13 mouse cellular contexts compared by ENCODE assay signal in genomic region chr15:69246190-69246966, GRCm38 (mm10).
DNase-seq lines count a peak whose midpoint lies in the region; ATAC-seq and TF ChIP-seq lines count a peak whose summit lies in the region.
"Had no signal": no experiment of that assay in that cellular context is flagged by ENCODE, and none has a peak within 500 bp of the region (broad histone marks: within the 10 kb centered on the region; RNA-seq: fewer than 3 reads in every experiment).

No protein-coding gene starts in this region.

- no peaks in the 10 kb centered on the region for H3K27me3 ChIP-seq in neural tube, embryonic 12.5 days (replicated peaks)
- H3K27me3 ChIP-seq: heart, embryonic 13.5 days; intestine, embryonic 15.5 days; stomach, embryonic 15.5 days had no signal

- no peaks in the 10 kb centered on the region for H3K36me3 ChIP-seq in neural tube, embryonic 12.5 days
- H3K36me3 ChIP-seq: heart, embryonic 13.5 days; intestine, embryonic 15.5 days; stomach, embryonic 15.5 days had no signal

- no peaks in the 10 kb centered on the region for H3K9me3 ChIP-seq in neural tube, embryonic 12.5 days
- H3K9me3 ChIP-seq: intestine, embryonic 15.5 days; stomach, embryonic 15.5 days had no signal

- intact Hi-C loops in left cerebral cortex, postnatal 10 days (cut with DNase I), result no loop called here

- no peak overlapping the region for H3K27ac ChIP-seq in neural tube, embryonic 12.5 days
- H3K27ac ChIP-seq: heart, embryonic 13.5 days; intestine, embryonic 15.5 days; stomach, embryonic 15.5 days had no signal

- peak; percentile 68 for ATAC-seq in neural tube, embryonic 12.5 days (ENCODE audit: low FRiP score, low read depth)
- ATAC-seq: intestine, embryonic 15.5 days had no signal

- 41% methylated on average over 3 of the region's 3 CpGs for WGBS in neural tube, embryonic 12.5 days
- WGBS in lung, adult 2 months, result 54% methylated on average over 3 of the region's 3 CpGs

- no peak for TF ChIP-seq POLR2A in lung, adult 2 months (IDR thresholded peaks at IDR 0.05; ENCODE audit: borderline replicate concordance, extremely low read depth, low read depth, low read length)

- H3K4me3 ChIP-seq in neural tube, embryonic 12.5 days, result no peak overlapping the region
- H3K4me3 ChIP-seq in lung, adult 2 months (replicated peaks; ENCODE audit: extremely low read depth, low read depth, low read length), result no peak overlapping the region
- H3K4me3 ChIP-seq: heart, embryonic 13.5 days; intestine, embryonic 15.5 days; stomach, embryonic 15.5 days had no signal

- H3K4me2 ChIP-seq in neural tube, embryonic 12.5 days (replicated peaks), result no peak overlapping the region
- H3K4me2 ChIP-seq: heart, embryonic 13.5 days; intestine, embryonic 15.5 days; stomach, embryonic 15.5 days had no signal

- no peak overlapping the region for H3K9ac ChIP-seq in neural tube, embryonic 12.5 days
- H3K9ac ChIP-seq: heart, embryonic 13.5 days; intestine, embryonic 15.5 days; stomach, embryonic 15.5 days had no signal

- no peaks in the 10 kb centered on the region; the same call in 1 of the 2 replicates for H3K4me1 ChIP-seq in neural tube, embryonic 12.5 days
- no peaks in the 10 kb centered on the region for H3K4me1 ChIP-seq in lung, adult 2 months (ENCODE audit: control insufficient read depth, insufficient read depth, low read length)
- H3K4me1 ChIP-seq: heart, embryonic 13.5 days; intestine, embryonic 15.5 days; stomach, embryonic 15.5 days had no signal

- peak; percentile 86 to 87 for DNase-seq in cerebellum, postnatal 14 days
- DNase-seq in cerebellum, adult 8-10 months, result no peak
- DNase-seq in neural tube, embryonic 10.5 days (ENCODE audit: extremely low spot score, low spot score), result no peak
- peak; percentile 60 to 69 for DNase-seq in left cerebral cortex, postnatal 10 days (ENCODE audit: extremely low spot score in 1 of 2, low spot score in 2 of 2)
- DNase-seq in right cerebral cortex, postnatal 4 days, result peak; percentile 81
- no peak for DNase-seq in heart, adult 8-10 months (ENCODE audit: low spot score)
- no peak for DNase-seq in lung, adult 2 months
- DNase-seq: B cell, adult 2 months; lung, adult 18-20 months had no signal

- no peak for TF ChIP-seq CTCF in lung, adult 2 months (IDR thresholded peaks at IDR 0.05; ENCODE audit: insufficient read depth, low read length)

Comparison
In these comparisons a context has a peak if more than half of its experiments do, and no peak if none do; other contexts are left out.
1. DNase-seq: peak in cerebellum, postnatal 14 days (2 of 2), left cerebral cortex, postnatal 10 days (2 of 2) and right cerebral cortex, postnatal 4 days (single experiment); none in cerebellum, adult 8-10 months (single experiment), neural tube, embryonic 10.5 days (single experiment), heart, adult 8-10 months (single experiment) and lung, adult 2 months (single experiment).